Mouse (Mus musculus): ENCODE data around the gene Olfr740.

Olfr740 gene

DNA sequence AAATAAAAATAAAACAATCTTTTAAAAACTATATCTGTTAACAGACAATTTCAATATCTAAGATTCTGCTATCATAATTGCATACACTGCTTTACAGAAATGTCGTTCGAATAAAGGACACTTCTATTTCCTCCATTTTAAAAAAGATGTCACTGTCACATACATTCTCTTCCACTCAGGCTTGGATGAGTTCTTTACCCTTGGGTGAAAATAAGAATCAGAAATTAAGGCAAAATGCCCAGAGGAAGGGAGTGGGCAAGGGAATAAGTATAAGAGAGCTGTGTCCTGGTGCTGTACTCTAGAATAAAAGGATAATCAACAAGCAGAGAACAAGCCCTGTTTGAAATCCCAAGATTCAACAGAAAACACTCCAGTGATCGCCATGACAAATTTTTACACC, at the start of gene Olfr740:
Gene Olfr740, plus strand, starts transcription at position 301 of the 400 bp plus-strand sequence.
- in situ Hi-C loops (cut with MboI; ENCODE audit: low pct_unique_long_range_greater_than_20kb in 1 of 2, low sequenced_read_pairs in 2 of 2, unreplicated experiment in 1 of 2) = no loop called here

DNA sequence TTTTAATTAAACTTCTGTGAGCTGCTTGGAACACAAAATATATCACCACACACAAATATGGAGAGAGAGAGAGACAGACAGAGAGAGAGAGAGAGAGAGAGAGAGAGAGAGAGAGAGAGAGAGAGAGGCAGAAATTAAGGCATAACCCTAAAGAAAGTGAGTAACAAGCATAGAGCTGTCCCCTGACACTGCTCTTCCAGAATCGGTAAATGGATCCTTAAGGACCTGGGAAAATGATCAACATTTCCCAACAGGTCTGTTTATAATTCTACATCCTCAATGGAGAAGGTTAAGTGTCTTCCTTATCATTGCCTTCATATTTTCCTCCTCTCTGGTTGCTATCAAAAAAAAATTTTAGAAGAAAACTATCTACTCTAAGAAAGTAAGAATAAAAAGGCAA, 38.1 kb upstream of the Olfr740 start, which contains the start of gene Olfr738:
Gene Olfr738, plus strand, starts transcription at position 301 of the 400 bp plus-strand sequence.
- in situ Hi-C loops (cut with MboI; ENCODE audit: low pct_unique_long_range_greater_than_20kb in 1 of 2, low sequenced_read_pairs in 2 of 2, unreplicated experiment in 1 of 2) = no loop called here

DNA sequence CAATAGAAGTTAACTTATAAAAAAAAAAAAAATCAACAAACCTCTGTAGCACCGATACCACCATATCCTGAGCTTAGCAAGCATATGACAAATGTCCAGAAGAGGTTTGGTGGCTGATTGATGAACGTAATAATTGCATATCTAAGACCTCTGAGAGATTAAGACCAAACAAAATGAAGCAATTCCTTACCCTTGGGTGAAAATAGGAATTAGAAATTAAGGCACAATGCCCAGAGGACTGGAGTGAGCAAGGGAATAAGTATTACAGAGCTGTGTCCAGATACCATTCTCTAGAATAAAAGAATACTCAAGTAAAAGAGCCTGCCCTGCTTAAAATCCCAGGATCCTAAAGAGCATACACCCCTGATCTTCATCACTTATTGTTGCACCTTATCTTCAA, 27.0 kb upstream of the Olfr740 start, which contains the start of gene Olfr739:
Gene Olfr739, plus strand, starts transcription at position 301 of the 400 bp plus-strand sequence.
- in situ Hi-C loops (cut with MboI; ENCODE audit: low pct_unique_long_range_greater_than_20kb in 1 of 2, low sequenced_read_pairs in 2 of 2, unreplicated experiment in 1 of 2) = no loop called here

DNA sequence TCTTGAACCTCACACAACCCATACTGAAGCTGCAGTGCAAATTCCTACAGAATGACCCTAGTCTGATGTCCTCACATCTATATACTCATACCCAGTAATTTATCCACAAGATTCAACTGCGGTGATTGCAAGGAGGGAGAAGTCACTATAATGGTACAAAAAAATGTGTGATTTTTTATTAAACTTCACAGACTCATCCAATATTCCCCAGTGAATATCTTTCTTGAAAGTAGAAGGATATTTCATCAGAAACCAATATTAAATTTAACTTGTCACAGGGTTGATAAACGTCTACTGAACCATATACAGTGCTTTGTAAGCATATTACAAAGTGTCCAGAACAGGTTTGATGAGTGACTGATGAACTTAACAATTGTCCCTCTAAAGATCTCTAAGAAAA, 27.1 kb downstream of the Olfr740 start, which contains the start of gene Olfr741:
Gene Olfr741, plus strand, starts transcription at position 301 of the 400 bp plus-strand sequence.
- in situ Hi-C loops (cut with MboI; ENCODE audit: low pct_unique_long_range_greater_than_20kb in 1 of 2, low sequenced_read_pairs in 2 of 2, unreplicated experiment in 1 of 2) = no loop called here

DNA sequence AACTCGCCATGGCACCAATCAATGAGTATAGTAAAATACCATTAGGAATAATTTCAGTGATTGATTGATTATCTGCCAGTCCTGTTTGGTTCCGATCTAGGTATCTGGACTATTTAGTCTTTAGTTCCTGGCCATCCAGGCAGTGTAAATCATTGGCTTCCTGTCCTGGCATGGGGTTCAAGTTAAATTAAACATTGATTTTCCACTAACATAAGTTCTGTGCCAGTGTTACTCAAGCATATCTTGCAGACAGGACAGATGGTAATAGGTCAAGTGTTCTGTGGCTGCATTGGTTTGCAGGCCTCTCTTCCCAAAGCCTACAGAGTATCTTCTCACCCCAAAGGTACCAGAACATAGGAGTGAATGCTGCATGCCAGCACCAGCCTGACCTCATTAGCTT, 33.1 kb downstream of the Olfr740 start:
- in situ Hi-C loops (cut with MboI; ENCODE audit: low pct_unique_long_range_greater_than_20kb in 1 of 2, low sequenced_read_pairs in 2 of 2, unreplicated experiment in 1 of 2) = no loop called here

DNA sequence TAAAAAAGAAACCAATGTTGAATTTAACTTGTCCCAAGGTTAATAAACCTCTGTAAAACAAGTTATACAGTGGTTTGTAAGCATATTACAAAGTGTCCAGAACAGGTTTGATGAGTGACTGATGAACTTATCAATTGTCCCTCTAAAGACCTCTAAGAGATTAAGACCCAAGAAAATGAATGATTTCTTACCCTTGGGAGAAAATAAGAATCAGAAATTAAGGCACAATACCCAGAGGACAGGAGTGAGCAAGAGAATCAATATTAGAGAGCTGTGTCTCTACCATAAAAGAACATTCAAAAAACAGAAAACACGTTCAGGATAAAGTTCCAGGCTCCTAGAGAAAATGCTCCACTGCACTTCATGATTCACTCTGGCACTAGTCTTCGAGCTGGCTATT, 58.0 kb downstream of the Olfr740 start, which contains the start of gene Olfr742:
Gene Olfr742, plus strand, starts transcription at position 301 of the 400 bp plus-strand sequence.
- in situ Hi-C loops (cut with MboI; ENCODE audit: low pct_unique_long_range_greater_than_20kb in 1 of 2, low sequenced_read_pairs in 2 of 2, unreplicated experiment in 1 of 2) = no loop called here

All from mouse embryonic stem cell (cell line).